Mouse (Mus musculus) neural tube, embryonic 13.5 days (tissue): Measurements from ENCODE around the gene Plcd3. TPM values are rescaled to one million over a fixed set of nuclear protein-coding genes. Genes with fewer than 3 reads are reported as not detected.

ENCODE experiments used
- ATAC-seq: fragments of 200-750 bp; cut with Nextera tagmentation; 2 replicates; pipeline ENCODE4 v1.8.0; 2017; ENCODE audit warnings: low read depth, mild to moderate bottlenecking, moderate TSS enrichment, moderate library complexity
- H3K27ac ChIP-seq: fragments of 300-500 bp; sonication (generic); replicated peaks from 2 replicates; pipeline ENCODE4 v1.5.1; 2015; ENCODE audit warnings: moderate library complexity, mild to moderate bottlenecking, inconsistent platforms
- H3K27me3 ChIP-seq: fragments of 300-500 bp; sonication (generic); 2 replicates; pipeline ENCODE4 v1.6.1; 2015; ENCODE audit warnings: mild to moderate bottlenecking, inconsistent platforms
- H3K36me3 ChIP-seq: fragments of 300-500 bp; sonication (generic); 2 replicates; pipeline ENCODE4 v1.6.1; 2015; ENCODE audit warnings: mild to moderate bottlenecking, inconsistent platforms
- H3K4me1 ChIP-seq: fragments of 300-500 bp; sonication (generic); replicated peaks from 2 replicates; pipeline ENCODE4 v1.6.1; 2015; ENCODE audit warnings: inconsistent platforms
- H3K4me2 ChIP-seq: fragments of 300-500 bp; sonication (generic); 2 replicates; pipeline ENCODE4 v1.6.1; 2015; ENCODE audit warnings: inconsistent platforms, mild to moderate bottlenecking, moderate library complexity
- H3K4me3 ChIP-seq: fragments of 300-500 bp; sonication (generic); 2 replicates; pipeline ENCODE4 v1.5.1; 2015; ENCODE audit warnings: mild to moderate bottlenecking, inconsistent platforms
- H3K9ac ChIP-seq: fragments of 300-500 bp; sonication (generic); 2 replicates; pipeline ENCODE4 v1.6.1; 2015; ENCODE audit warnings: moderate library complexity, mild to moderate bottlenecking, inconsistent platforms
- H3K9me3 ChIP-seq: fragments of 300-500 bp; sonication (generic); 2 replicates; pipeline ENCODE4 v1.6.1; 2016; ENCODE audit warnings: inconsistent platforms
- WGBS: fragments of 180-500 bp; shearing (Covaris S2); methylation state at CpG from one replicate; pipeline ENCODE4 v1.1.7; 2015; 5-methylcytosine and 5-hydroxymethylcytosine counted together
- polyA plus RNA-seq: library from polyadenylated mRNA; unstranded; fragments of >200 nt; fragmentation: Nextera tagmentation; extraction: Ambion mirVana; gene quantifications from 2 replicates; pipeline ENCODE4 v1.2.1, GENCODE M21; 2015

Plcd3 gene
- polyA plus RNA-seq, 1 experiment from 2014 or later, result 1.6 TPM

GRCm38 (mm10) chr11:103067457-103068001 lies 33.9 kb downstream of the Plcd3 start:
- no peaks in the 10 kb centered on the region for H3K27me3 ChIP-seq
- no peaks in the 10 kb centered on the region for H3K9me3 ChIP-seq
- H3K27ac ChIP-seq, result no peak overlapping the region
- H3K4me3 ChIP-seq, result no peak overlapping the region
- H3K4me2 ChIP-seq, result no peak overlapping the region
- no peak overlapping the region for H3K9ac ChIP-seq
- H3K36me3 ChIP-seq, result peaks cover 74% of the 10 kb centered on the region
- no peaks in the 10 kb centered on the region for H3K4me1 ChIP-seq
- ATAC-seq, result no peak
- 71% methylated on average over 8 of the region's 8 CpGs for WGBS

GRCm38 (mm10) chr11:103067051-103067361 lies 34.5 kb downstream of the Plcd3 start:
- Histone ChIP-seq H3K9me3 (no peaks in the 10 kb centered on the region), H3K27me3 (no peaks in the 10 kb centered on the region), H3K9ac (no peak overlapping the region), H3K4me2 (no peak overlapping the region), H3K4me1 (no peaks in the 10 kb centered on the region), H3K36me3 (peaks cover 80% of the 10 kb centered on the region), H3K27ac (no peak overlapping the region), H3K4me3 (no peak overlapping the region)
- no peak for ATAC-seq
- WGBS, result 92% methylated on average over 6 of the region's 6 CpGs

- H3K36me3 ChIP-seq, result peaks cover 86% of the 10 kb centered on the region
- H3K4me2 ChIP-seq, result no peak overlapping the region
- H3K27ac ChIP-seq, result no peak overlapping the region
- 93% methylated on average over 14 of the region's 14 CpGs for WGBS
- no peak overlapping the region for H3K4me3 ChIP-seq
- H3K9me3 ChIP-seq, result no peaks in the 10 kb centered on the region
- no peak for ATAC-seq
- no peaks in the 10 kb centered on the region for H3K4me1 ChIP-seq
- H3K27me3 ChIP-seq, result no peaks in the 10 kb centered on the region
- H3K9ac ChIP-seq, result no peak overlapping the region
Observed at GRCm38 (mm10) chr11:103066191-103067050, 35.0 kb downstream of the Plcd3 start.

GRCm38 (mm10) chr11:103058499-103059085 lies 42.9 kb downstream of the Plcd3 start:
- no peaks in the 10 kb centered on the region for H3K9me3 ChIP-seq
- H3K4me3 ChIP-seq, result no peak overlapping the region
- H3K36me3 ChIP-seq, result peaks cover 85% of the 10 kb centered on the region
- H3K4me1 ChIP-seq, result no peaks in the 10 kb centered on the region
- H3K4me2 ChIP-seq, result no peak overlapping the region
- no peak overlapping the region for H3K9ac ChIP-seq
- no peak overlapping the region for H3K27ac ChIP-seq
- no peaks in the 10 kb centered on the region for H3K27me3 ChIP-seq
- 82% methylated on average over 3 of the region's 3 CpGs for WGBS
- ATAC-seq, result no peak

GRCm38 (mm10) chr11:103056636-103057035 lies 44.8 kb downstream of the Plcd3 start:
- no peaks in the 10 kb centered on the region for H3K4me1 ChIP-seq
- H3K9me3 ChIP-seq, result no peaks in the 10 kb centered on the region
- no peak overlapping the region for H3K27ac ChIP-seq
- ATAC-seq, result no peak
- no peak overlapping the region for H3K9ac ChIP-seq
- H3K4me3 ChIP-seq, result no peak overlapping the region
- H3K36me3 ChIP-seq, result peaks cover 85% of the 10 kb centered on the region
- 94% methylated on average over 7 of the region's 7 CpGs for WGBS
- no peaks in the 10 kb centered on the region for H3K27me3 ChIP-seq
- H3K4me2 ChIP-seq, result no peak overlapping the region

- no peak overlapping the region for H3K4me3 ChIP-seq
- ATAC-seq, result no peak
- H3K4me1 ChIP-seq, result no peaks in the 10 kb centered on the region
- no peak overlapping the region for H3K4me2 ChIP-seq
- peaks cover 84% of the 10 kb centered on the region for H3K36me3 ChIP-seq
- no peaks in the 10 kb centered on the region for H3K9me3 ChIP-seq
- 46% methylated on average over 6 of the region's 6 CpGs for WGBS
- H3K9ac ChIP-seq, result no peak overlapping the region
- no peak overlapping the region for H3K27ac ChIP-seq
- H3K27me3 ChIP-seq, result no peaks in the 10 kb centered on the region
Observed at GRCm38 (mm10) chr11:103054798-103055197, 46.7 kb downstream of the Plcd3 start.

- H3K36me3 ChIP-seq, result peaks cover 75% of the 10 kb centered on the region
- no peak overlapping the region for H3K4me2 ChIP-seq
- no peak overlapping the region for H3K27ac ChIP-seq
- no peak overlapping the region for H3K4me3 ChIP-seq
- H3K9me3 ChIP-seq, result no peaks in the 10 kb centered on the region
- 93% methylated on average over 18 of the region's 18 CpGs for WGBS
- no peak for ATAC-seq
- H3K4me1 ChIP-seq, result no peaks in the 10 kb centered on the region
- no peak overlapping the region for H3K9ac ChIP-seq
- H3K27me3 ChIP-seq, result no peaks in the 10 kb centered on the region
Observed at GRCm38 (mm10) chr11:103053191-103054076, 48.0 kb downstream of the Plcd3 start.

- Histone ChIP-seq H3K27ac (no peak overlapping the region), H3K9ac (no peak overlapping the region), H3K4me3 (no peak overlapping the region), H3K9me3 (no peaks in the 10 kb centered on the region), H3K4me2 (no peak overlapping the region), H3K27me3 (no peaks in the 10 kb centered on the region), H3K4me1 (no peaks in the 10 kb centered on the region), H3K36me3 (peaks cover 68% of the 10 kb centered on the region)
- no peak for ATAC-seq
- WGBS, result 83% methylated on average over 6 of the region's 6 CpGs
Observed at GRCm38 (mm10) chr11:103052078-103052477, 49.4 kb downstream of the Plcd3 start.

GRCm38 (mm10) chr11:103051249-103051691 lies 50.2 kb downstream of the Plcd3 start:
- ATAC-seq, result no peak
- 0 out of 2 replicates have a peak, but pooled peaks cover 1% of the 10 kb centered on the region for H3K4me1 ChIP-seq
- H3K9me3 ChIP-seq, result no peaks in the 10 kb centered on the region
- no peak overlapping the region for H3K27ac ChIP-seq
- H3K27me3 ChIP-seq, result no peaks in the 10 kb centered on the region
- no peak overlapping the region for H3K4me3 ChIP-seq
- WGBS, result 85% methylated on average over 8 of the region's 8 CpGs
- no peak overlapping the region for H3K4me2 ChIP-seq
- H3K9ac ChIP-seq, result no peak overlapping the region
- H3K36me3 ChIP-seq, result peaks cover 67% of the 10 kb centered on the region

- Histone ChIP-seq H3K9ac (no peak overlapping the region), H3K9me3 (no peaks in the 10 kb centered on the region), H3K27ac (no peak overlapping the region), H3K4me1 (0 out of 2 replicates have a peak, but pooled peaks cover 3% of the 10 kb centered on the region), H3K4me2 (no peak overlapping the region), H3K27me3 (no peaks in the 10 kb centered on the region), H3K36me3 (peaks cover 67% of the 10 kb centered on the region), H3K4me3 (no peak overlapping the region)
- ATAC-seq, result no peak
- WGBS, result 89% methylated on average over 9 of the region's 9 CpGs
Observed at GRCm38 (mm10) chr11:103050153-103050552, 51.3 kb downstream of the Plcd3 start.

GRCm38 (mm10) chr11:103049611-103050010 lies 51.8 kb downstream of the Plcd3 start:
- H3K9ac ChIP-seq, result no peak overlapping the region
- ATAC-seq, result no peak

GRCm38 (mm10) chr11:103046286-103046685 lies 55.2 kb downstream of the Plcd3 start:
- H3K36me3 ChIP-seq, result peaks cover 65% of the 10 kb centered on the region
- no peak for ATAC-seq
- H3K9ac ChIP-seq, result no peak overlapping the region
- H3K4me1 ChIP-seq, result peaks cover 9% of the 10 kb centered on the region; the same call in 1 of the 2 replicates
- H3K9me3 ChIP-seq, result no peaks in the 10 kb centered on the region
- no peak overlapping the region for H3K27ac ChIP-seq
- no peaks in the 10 kb centered on the region for H3K27me3 ChIP-seq
- WGBS, result 19% methylated on average over 8 of the region's 8 CpGs
- H3K4me3 ChIP-seq, result no peak overlapping the region
- no peak overlapping the region for H3K4me2 ChIP-seq

More at GRCm38 (mm10) chr11:103049611-103050010, 51.8 kb downstream of the Plcd3 start:
- Histone ChIP-seq H3K36me3 (peaks cover 70% of the 10 kb centered on the region), H3K4me2 (no peak overlapping the region), H3K4me3 (no peak overlapping the region), H3K9me3 (no peaks in the 10 kb centered on the region), H3K4me1 (0 out of 2 replicates have a peak, but pooled peaks cover 3% of the 10 kb centered on the region), H3K27ac (no peak overlapping the region), H3K27me3 (no peaks in the 10 kb centered on the region)
- 96% methylated on average over 5 of the region's 5 CpGs for WGBS
